In genomic region chr10:85388751-85389115, GRCm38 (mm10) we compare ENCODE assay signal across 8 mouse cellular contexts. TPM values are rescaled to one million over a fixed set of nuclear protein-coding genes. Genes with fewer than 3 reads are reported as not detected.
DNase-seq lines count a peak whose midpoint lies in the region; ATAC-seq and TF ChIP-seq lines count a peak whose summit lies in the region.

No protein-coding gene starts in this region.

- no peak for ATAC-seq in embryonic facial prominence, embryonic 15.5 days (ENCODE audit: insufficient number of reproducible peaks, low FRiP score, low TSS enrichment, low read depth)
- 0 out of 2 replicates have a peak, but pooled peaks have one; percentile 11 for ATAC-seq in hindbrain, embryonic 16.5 days
- no peak for ATAC-seq in liver, embryonic 16.5 days (ENCODE audit: low read depth)

- no peak overlapping the region for H3K9ac ChIP-seq in embryonic facial prominence, embryonic 15.5 days
- peak overlapping the region; percentile 71 for H3K9ac ChIP-seq in hindbrain, embryonic 16.5 days (ENCODE audit: low read depth, low read length)
- H3K9ac ChIP-seq in liver, embryonic 16.5 days (ENCODE audit: low read depth, low read length): no peak overlapping the region

- no peaks in the 10 kb centered on the region for H3K36me3 ChIP-seq in embryonic facial prominence, embryonic 15.5 days
- H3K36me3 ChIP-seq in hindbrain, embryonic 16.5 days (ENCODE audit: control insufficient read depth, insufficient read depth, low read length): no peaks in the 10 kb centered on the region
- no peaks in the 10 kb centered on the region for H3K36me3 ChIP-seq in liver, embryonic 16.5 days (ENCODE audit: control insufficient read depth, insufficient read depth)

- no peaks in the 10 kb centered on the region for H3K9me3 ChIP-seq in embryonic facial prominence, embryonic 15.5 days (replicated peaks)
- H3K9me3 ChIP-seq in hindbrain, embryonic 16.5 days (ENCODE audit: control insufficient read depth, low read length): no peaks in the 10 kb centered on the region
- no peaks in the 10 kb centered on the region for H3K9me3 ChIP-seq in liver, embryonic 16.5 days (replicated peaks; ENCODE audit: control insufficient read depth, low read length)

- no peak overlapping the region for H3K4me3 ChIP-seq in lung, adult 2 months (replicated peaks; ENCODE audit: extremely low read depth, low read depth, low read length)
- peak overlapping the region; percentile 66 for H3K4me3 ChIP-seq in embryonic facial prominence, embryonic 15.5 days (replicated peaks)
- peak overlapping the region; percentile 72 for H3K4me3 ChIP-seq in hindbrain, embryonic 16.5 days (ENCODE audit: low read length)
- peak overlapping the region; percentile 55; the same call in 1 of the 2 replicates for H3K4me3 ChIP-seq in liver, embryonic 16.5 days (ENCODE audit: low read depth, low read length)

- H3K4me2 ChIP-seq in embryonic facial prominence, embryonic 15.5 days (replicated peaks): peak overlapping the region; percentile 96
- peak overlapping the region; percentile 73 for H3K4me2 ChIP-seq in hindbrain, embryonic 16.5 days (ENCODE audit: low read length)
- H3K4me2 ChIP-seq in liver, embryonic 16.5 days (ENCODE audit: low read depth, low read length): no peak overlapping the region

- H3K4me1 ChIP-seq in lung, adult 2 months (ENCODE audit: control insufficient read depth, insufficient read depth, low read length): peaks cover 3% of the 10 kb centered on the region; the same call in 1 of the 2 replicates
- H3K4me1 ChIP-seq in embryonic facial prominence, embryonic 15.5 days: peaks cover 40% of the 10 kb centered on the region
- peaks cover 24% of the 10 kb centered on the region for H3K4me1 ChIP-seq in hindbrain, embryonic 16.5 days (ENCODE audit: control insufficient read depth, insufficient read depth, low read depth, low read length)
- H3K4me1 ChIP-seq in liver, embryonic 16.5 days (ENCODE audit: control insufficient read depth, low read depth, low read length): peaks cover 7% of the 10 kb centered on the region; the same call in 1 of the 2 replicates

- 0 out of 2 replicates have a peak, but pooled peaks have one; percentile 4 for TF ChIP-seq CTCF in lung, adult 2 months (IDR thresholded peaks at IDR 0.05; ENCODE audit: insufficient read depth, low read length)

- no peak overlapping the region for H3K27ac ChIP-seq in embryonic facial prominence, embryonic 15.5 days (replicated peaks)
- H3K27ac ChIP-seq in hindbrain, embryonic 16.5 days (ENCODE audit: low read depth, low read length): no peak overlapping the region
- no peak overlapping the region for H3K27ac ChIP-seq in liver, embryonic 16.5 days (ENCODE audit: low read length)

- WGBS in lung, adult 2 months: 6% methylated on average over 9 of the region's 9 CpGs
- 2% methylated on average over 9 of the region's 9 CpGs for WGBS in embryonic facial prominence, embryonic 15.5 days
- WGBS in hindbrain, embryonic 16.5 days: under 1% methylated on average over 9 of the region's 9 CpGs
- WGBS in liver, embryonic 16.5 days (ENCODE audit: insufficient replicate concordance): 2% methylated on average over 9 of the region's 9 CpGs

- TF ChIP-seq POLR2A in lung, adult 2 months (IDR thresholded peaks at IDR 0.05; ENCODE audit: borderline replicate concordance, extremely low read depth, low read depth, low read length): no peak

- 0 out of 2 replicates have a peak, but pooled peaks cover 5% of the 10 kb centered on the region for H3K27me3 ChIP-seq in embryonic facial prominence, embryonic 15.5 days
- no peaks in the 10 kb centered on the region for H3K27me3 ChIP-seq in hindbrain, embryonic 16.5 days (replicated peaks; ENCODE audit: control insufficient read depth, insufficient read depth, low read length)
- peaks cover 32% of the 10 kb centered on the region for H3K27me3 ChIP-seq in liver, embryonic 16.5 days (ENCODE audit: control insufficient read depth, insufficient read depth, low read depth, low read length)

- no peak for DNase-seq in lung, adult 2 months
- DNase-seq in lung, postnatal 25 days (ENCODE audit: low spot score): no peak
- peak; percentile 69 for DNase-seq in adrenal gland, postnatal 14 days
- DNase-seq in retina, postnatal 1 day: peak; percentile 78
- DNase-seq in MN1 (ENCODE audit: low spot score): no peak

RNA-seq across cellular contexts. Expression of gene Btbd11, which starts 2.1 kb away (rescaled TPM):
- 2.3 and 3.8 TPM in 2 replicates for polyA plus RNA-seq in lung, adult 2 months (2012; rRNA removed)
- total RNA-seq in adrenal gland, postnatal 14 days (2021): 3.9 and 5.9 TPM in 2 replicates
- polyA plus RNA-seq in embryonic facial prominence, embryonic 15.5 days (2015; fragmentation: Nextera tagmentation; extraction: Ambion mirVana): 5.7 and 6.5 TPM in 2 replicates
- polyA plus RNA-seq in hindbrain, embryonic 16.5 days (2015; fragmentation: Nextera tagmentation; extraction: Ambion mirVana): 25.4 and 25.7 TPM in 2 replicates
- 0.22 and 0.31 TPM in 2 replicates for polyA plus RNA-seq in liver, embryonic 16.5 days (2015; fragmentation: Nextera tagmentation; extraction: Ambion mirVana)

Comparison
In these comparisons a context has a peak if more than half of its experiments do, and no peak if none do; other contexts are left out.
1. DNase-seq: peak in adrenal gland, postnatal 14 days (single experiment) and retina, postnatal 1 day (single experiment); none in lung, adult 2 months (single experiment), lung, postnatal 25 days (single experiment) and MN1 (single experiment).